Mouse (Mus musculus) liver (tissue): ENCODE measurements around the gene Zmynd8.

ENCODE experiments used
- DNase-seq: peaks from one replicate; pipeline ENCODE4 v3.0.0-alpha.2; 2020; ENCODE audit warnings: mixed read lengths

The Zmynd8 gene

DNA sequence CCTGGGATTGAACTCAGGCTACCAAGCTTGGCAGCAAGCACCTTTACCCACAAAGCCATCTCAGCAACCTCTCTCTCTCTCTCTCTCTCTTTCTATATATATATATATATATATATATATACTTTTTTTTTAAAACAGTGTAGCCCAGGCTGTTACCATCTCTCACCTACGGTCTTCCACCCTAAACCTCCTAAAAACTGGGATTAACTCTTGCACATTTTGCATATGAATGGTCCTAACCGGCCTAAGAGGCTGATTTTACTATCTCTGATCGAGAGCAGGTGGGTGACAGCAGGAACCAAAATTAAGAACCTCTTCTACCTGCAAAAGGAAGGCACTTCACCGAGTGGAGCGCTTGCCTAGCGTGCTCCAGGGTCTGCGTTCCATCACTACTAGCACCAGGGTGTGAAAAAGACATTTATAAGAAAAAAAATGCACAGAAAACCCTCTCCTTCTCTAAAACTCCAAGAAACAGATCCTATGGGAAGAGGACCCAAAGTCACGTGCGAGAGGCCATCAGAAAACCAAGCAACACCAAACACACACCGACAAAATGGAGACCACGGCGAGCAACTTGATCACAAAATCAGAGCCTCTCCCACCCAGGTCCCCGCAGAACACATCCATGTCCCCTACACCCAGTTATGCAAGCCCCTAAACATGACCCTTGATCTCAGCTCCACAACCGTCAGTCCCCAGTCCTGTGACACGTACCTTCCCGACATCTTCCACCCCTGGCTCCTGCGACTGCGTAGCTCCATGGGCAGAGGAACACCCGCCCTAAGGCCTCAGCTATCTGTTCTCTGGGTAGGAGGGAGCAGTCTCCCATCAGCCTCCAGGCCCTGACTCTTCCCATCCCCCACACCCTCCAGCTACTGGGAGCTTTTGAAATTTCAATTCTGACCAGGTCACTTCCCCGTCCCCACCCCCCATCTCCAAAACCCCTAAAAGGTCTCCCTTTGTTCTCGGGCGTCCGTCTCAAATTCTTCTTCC lies at the start of gene Zmynd8:
Zmynd8 (minus strand) TSS at position 815 of the 993 bp plus-strand sequence.
- peak; percentile 78 for DNase-seq

GRCm38 (mm10) chr2:165948007-165948406 lies 49.2 kb upstream of the Zmynd8 start:
- no peak for DNase-seq

- DNase-seq: no peak
Measured at GRCm38 (mm10) chr2:165946046-165946564, 47.3 kb upstream of the Zmynd8 start.

- DNase-seq: peak; percentile 54
Measured at GRCm38 (mm10) chr2:165944576-165945351, 45.9 kb upstream of the Zmynd8 start.

DNA sequence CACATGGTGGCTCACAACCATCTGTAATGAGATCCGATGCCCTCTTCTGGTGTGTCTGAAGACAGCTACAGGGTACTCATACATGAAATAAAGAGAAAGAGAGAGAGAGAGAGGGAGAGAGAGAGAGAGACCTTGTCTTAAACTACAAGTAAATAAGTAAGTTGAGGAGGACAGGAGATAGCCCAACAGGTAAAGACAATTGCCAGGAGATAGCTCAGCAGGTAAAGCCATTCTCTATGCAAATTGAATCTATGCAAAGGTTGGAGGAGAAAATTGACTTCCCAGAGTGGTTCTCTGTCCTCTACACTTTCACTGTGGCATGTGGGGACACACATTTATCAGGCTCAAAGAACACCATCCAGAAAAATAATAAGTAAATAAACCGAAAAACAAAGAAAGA lies 44.3 kb upstream of the Zmynd8 start:
- DNase-seq: no peak

DNA sequence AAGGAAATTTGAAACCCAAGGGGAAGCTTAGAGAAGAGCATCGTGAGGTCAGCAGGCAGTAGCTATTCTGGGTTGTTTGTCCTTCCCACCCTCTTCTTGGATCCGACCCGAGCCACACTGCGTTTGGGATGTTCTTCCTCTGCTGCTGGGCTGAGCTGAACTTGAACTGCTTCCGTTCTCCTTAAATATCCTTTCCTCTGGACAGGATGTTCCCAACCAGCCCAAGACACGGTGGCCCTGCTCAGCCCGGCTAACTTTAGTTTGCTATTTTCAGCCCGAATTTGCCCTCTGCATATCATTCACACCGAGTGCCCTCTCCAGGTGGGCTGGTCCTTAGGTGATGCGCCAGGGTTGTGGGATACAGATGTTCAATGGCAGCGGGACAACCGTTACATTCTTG lies 37.3 kb upstream of the Zmynd8 start:
- no peak for DNase-seq

- DNase-seq: no peak
Measured at GRCm38 (mm10) chr2:165927705-165928104, 28.9 kb upstream of the Zmynd8 start.

DNA sequence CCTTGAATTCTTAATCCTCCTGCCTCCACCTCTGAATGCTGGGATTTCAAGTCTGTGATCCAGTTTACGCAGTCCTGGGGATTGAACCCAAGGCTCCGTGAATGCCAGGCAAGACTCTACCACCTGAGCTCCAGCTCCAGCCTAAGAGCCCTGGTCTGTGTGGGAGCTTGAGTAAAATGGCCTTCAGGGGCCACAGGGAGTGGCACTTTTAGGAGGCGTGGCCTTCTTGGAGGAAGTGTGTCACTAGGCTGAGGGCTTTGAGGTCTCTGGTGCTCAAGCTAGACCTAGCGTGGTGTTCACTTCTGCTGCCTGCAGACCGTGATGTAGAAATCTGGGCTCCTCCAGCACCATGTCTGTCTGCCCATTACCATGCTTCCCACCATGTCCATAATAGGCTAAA lies 27.4 kb upstream of the Zmynd8 start:
- no peak for DNase-seq

DNA sequence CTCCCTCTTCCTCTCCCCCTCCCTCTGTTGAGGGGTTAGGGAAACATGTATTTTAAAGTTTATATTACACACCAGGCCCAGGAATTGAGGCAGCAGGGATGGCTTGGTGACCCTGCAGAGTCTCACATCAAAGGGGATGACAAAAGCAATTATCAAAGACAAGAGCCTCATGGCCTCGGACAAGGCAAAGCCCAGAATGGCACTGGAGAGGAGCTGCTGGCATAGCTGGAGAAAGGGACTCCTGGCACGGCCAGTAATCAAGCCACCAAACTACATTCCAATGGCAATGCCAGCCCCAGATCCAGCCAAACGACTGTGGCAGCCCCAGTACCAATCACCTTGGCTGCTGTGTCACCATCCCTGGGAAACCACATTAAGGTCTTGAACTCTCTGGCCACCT lies 26.3 kb upstream of the Zmynd8 start:
- DNase-seq: no peak

DNA sequence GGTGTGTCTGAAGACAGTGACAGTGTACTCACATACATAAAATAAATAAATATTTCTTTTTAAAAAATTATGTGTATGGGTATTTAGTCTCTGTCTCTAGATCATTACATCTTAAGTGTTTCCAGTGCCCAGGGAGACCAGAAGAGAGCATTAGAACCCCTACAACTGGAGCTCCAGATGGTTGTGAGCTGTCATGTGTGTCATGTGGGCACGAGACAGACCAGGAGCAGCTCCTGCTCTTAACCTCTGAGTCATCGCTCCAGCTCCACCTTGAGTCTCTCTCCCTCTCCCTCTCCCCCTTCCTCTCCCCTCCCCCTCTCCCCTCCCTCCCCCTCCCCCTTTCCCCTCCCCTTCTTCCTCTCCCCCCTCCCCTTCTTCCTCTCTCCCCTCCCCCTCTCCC lies 25.9 kb upstream of the Zmynd8 start:
- DNase-seq: no peak

DNA sequence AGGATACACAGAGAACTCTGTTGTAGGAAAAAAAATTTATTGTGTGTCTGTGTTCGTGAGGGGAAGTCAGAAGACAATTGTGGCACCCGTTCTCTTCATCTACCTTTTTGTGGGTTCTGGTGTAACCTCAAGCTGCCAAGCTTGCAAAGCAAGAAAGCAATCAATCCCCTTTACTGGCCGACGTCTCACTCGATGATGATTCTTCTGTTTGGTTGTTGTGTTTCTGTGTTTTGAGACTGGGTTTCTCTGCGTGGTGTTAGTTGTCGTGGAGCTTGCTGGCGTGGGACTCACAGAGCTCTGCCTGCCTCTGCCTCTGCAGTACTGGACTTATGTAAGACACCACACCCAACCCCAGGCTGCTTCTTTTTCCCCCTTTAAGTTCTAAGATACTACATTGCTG lies 24.9 kb upstream of the Zmynd8 start:
- no peak for DNase-seq

GRCm38 (mm10) chr2:165922994-165923393 lies 24.2 kb upstream of the Zmynd8 start:
- no peak for DNase-seq

DNA sequence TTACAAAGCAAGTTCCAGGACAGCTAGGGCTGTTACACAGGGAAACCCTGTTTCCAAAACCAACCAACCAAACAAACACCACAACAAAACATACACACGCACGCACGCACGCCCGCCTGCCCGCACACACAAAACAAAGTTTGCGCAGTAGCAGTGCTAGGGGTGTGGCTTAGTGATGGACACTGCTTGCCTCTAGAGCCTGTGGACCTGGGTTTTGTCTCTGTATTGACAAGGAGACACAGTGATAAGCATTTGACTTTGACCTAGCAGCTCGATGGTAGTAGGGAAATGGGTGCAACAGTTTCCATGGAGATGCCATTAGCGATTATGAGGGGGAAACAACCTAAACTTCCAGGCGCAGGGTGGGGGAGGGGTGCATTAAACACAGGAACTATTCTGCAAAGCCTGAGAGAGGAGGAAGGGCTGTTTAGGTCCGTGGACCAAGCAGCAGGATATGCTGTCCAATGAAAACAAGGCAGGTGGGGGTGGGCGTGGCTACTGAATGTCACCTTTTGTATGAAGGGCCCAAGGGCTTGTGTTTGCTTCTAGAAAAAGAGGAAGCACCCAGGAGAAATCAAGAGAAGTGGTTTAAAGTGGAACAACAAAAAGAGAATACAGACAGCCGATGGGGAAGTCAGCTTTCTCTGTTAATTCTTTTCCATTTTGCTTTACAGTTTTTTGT lies 23.4 kb upstream of the Zmynd8 start:
- DNase-seq: peak; percentile 77

DNA sequence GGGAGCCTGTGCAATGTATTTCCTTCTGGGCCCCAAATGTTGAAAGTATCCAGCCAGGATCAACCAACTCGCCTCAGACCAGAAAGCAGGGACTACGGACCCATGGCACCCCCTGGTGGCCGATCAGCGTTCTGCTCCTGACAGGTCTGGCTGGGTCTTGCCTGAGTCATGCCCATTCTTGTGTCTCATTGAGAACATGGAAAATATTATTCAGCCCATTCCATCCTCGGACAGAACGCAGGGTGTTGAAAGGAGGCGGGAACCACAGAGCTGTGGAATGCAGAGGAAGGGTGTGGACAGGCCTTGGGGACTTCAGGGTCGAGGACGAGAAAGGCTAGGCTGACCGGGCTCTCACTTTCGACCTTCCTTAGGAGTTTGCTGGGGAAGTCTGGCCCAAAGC lies 15.5 kb upstream of the Zmynd8 start:
- peak; percentile 86 for DNase-seq

GRCm38 (mm10) chr2:165913073-165913472 lies 14.3 kb upstream of the Zmynd8 start:
- no peak for DNase-seq

- DNase-seq: no peak
Measured at GRCm38 (mm10) chr2:165909731-165910130, 10.9 kb upstream of the Zmynd8 start.

DNA sequence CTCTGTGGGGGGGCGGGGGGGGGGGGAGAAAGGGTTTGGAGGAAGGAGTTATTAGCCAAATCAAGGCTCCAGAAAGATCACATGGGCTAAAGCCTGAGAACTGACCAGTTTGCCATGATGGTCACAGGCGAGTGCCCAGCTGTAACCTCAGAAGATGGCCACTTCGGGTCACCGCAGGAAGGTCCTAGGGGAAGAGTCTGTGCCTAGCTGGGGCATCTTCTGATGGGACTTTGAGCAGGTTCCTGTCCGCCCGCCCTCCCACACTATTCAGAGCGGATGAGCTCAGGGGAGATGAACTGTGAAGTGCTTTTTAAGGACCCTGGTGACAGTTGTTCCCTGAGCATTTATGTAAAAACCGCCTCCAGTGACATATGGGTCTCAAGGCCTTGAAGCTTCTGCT lies 8.4 kb upstream of the Zmynd8 start:
- no peak for DNase-seq

- DNase-seq: peak; percentile 31
Measured at GRCm38 (mm10) chr2:165906332-165906945, 7.6 kb upstream of the Zmynd8 start.

DNA sequence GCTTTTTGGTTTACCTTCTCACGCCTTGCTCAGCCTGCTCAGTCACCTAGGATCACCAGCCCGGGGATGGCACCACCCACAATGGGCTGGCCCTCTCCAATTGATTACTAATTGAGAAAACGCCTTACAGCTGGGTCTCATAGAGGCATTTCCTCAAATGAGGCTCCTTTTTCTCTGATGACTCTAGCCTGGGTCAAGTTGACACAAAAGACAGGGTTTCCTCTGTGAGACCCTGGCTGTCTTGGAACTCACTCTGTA lies 2.2 kb upstream of the Zmynd8 start:
- no peak for DNase-seq

GRCm38 (mm10) chr2:165900351-165901126 lies 1.7 kb upstream of the Zmynd8 start:
- peak; percentile 42 for DNase-seq

GRCm38 (mm10) chr2:165899923-165900322 lies 1.1 kb upstream of the Zmynd8 start:
- DNase-seq: peak; percentile 56

GRCm38 (mm10) chr2:165899474-165899873 lies 658 bp upstream of the Zmynd8 start:
- DNase-seq: no peak
